Mouse (Mus musculus) heart, embryonic 15.5 days (tissue): ENCODE data around the gene Vps45. TPM values are rescaled to one million over a fixed set of nuclear protein-coding genes. Genes with fewer than 3 reads are reported as not detected.

Experiments
- ATAC-seq: fragments of 200-750 bp; cut with Nextera tagmentation; replicated peaks from 2 replicates; pipeline ENCODE4 v1.8.0; 2017; ENCODE audit warnings: low read depth, moderate TSS enrichment; ENCODE audit not compliant: insufficient number of reproducible peaks, insufficient read depth, low FRiP score
- H3K27ac ChIP-seq: fragments of 300-500 bp; sonication (generic); 2 replicates; pipeline ENCODE4 v1.5.1; 2015; ENCODE audit warnings: mild to moderate bottlenecking, inconsistent platforms
- H3K27me3 ChIP-seq: fragments of 300-500 bp; sonication (generic); 2 replicates; pipeline ENCODE4 v1.6.1; 2015; ENCODE audit warnings: inconsistent platforms
- H3K36me3 ChIP-seq: fragments of 300-500 bp; sonication (generic); 2 replicates; pipeline ENCODE4 v1.6.1; 2015; ENCODE audit warnings: mild to moderate bottlenecking, inconsistent platforms
- H3K4me1 ChIP-seq: fragments of 300-500 bp; sonication (generic); replicated peaks from 2 replicates; pipeline ENCODE4 v1.6.1; 2015; ENCODE audit warnings: inconsistent platforms
- H3K4me2 ChIP-seq: fragments of 300-500 bp; sonication (generic); 2 replicates; pipeline ENCODE4 v1.6.1; 2015; ENCODE audit warnings: inconsistent platforms, mild to moderate bottlenecking, moderate library complexity
- H3K4me3 ChIP-seq: fragments of 300-500 bp; sonication (generic); 2 replicates; pipeline ENCODE4 v1.5.1; 2015; ENCODE audit warnings: mild to moderate bottlenecking, inconsistent platforms
- H3K9ac ChIP-seq: fragments of 300-500 bp; sonication (generic); 2 replicates; pipeline ENCODE4 v1.6.1; 2015; ENCODE audit warnings: mild to moderate bottlenecking, inconsistent platforms
- H3K9me3 ChIP-seq: fragments of 300-500 bp; sonication (generic); replicated peaks from 2 replicates; pipeline ENCODE4 v1.6.1; 2016; ENCODE audit warnings: inconsistent platforms
- WGBS: fragments of 180-500 bp; shearing (Covaris S2); methylation state at CpG from one replicate; pipeline ENCODE4 v1.1.7; 2015; ENCODE audit warnings: mixed read lengths; 5-methylcytosine and 5-hydroxymethylcytosine counted together
- polyA plus RNA-seq: library from polyadenylated mRNA; unstranded; fragments of >200 nt; fragmentation: Nextera tagmentation; extraction: Ambion mirVana; gene quantifications from 2 replicates; pipeline ENCODE4 v1.2.1, GENCODE M21; 2015

The Vps45 gene
- 38.3 and 40.2 TPM in 2 replicates for polyA plus RNA-seq

DNA sequence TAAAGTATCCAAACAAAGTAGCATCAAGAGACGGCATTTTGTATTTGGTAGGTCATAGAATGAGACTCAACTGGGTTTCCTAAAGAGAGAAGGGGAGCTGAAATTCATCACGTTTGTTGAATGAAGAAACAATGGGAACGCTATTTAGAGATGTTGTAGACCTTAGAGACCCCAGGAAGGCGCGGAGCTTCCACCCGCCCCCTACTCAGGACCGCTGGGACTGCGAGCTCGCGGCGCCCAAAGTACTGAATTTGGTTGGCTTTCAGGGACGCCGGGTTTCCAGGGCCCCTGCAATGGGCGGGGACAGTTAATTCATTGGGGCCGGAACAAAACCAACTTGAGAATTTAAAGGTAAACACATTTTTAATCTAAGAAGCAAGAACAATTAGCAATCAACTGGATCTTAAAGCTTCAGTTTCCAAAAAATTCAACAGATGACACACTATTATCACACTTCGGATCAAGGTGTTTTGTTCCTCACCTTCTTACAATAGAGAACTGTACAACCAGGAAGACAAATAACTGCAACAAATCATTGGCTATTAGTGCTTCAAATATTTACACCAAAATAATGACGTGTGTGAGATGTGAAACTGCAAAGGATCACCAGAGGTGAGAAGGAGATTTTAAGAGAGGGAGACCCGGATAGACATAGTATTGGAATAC is at the start of gene Vps45:
Gene Vps45, minus strand, starts transcription at position 236 of the 666 bp plus-strand sequence.
- 1% methylated on average over 18 of the region's 18 CpGs for WGBS

GRCm38 (mm10) chr3:96106151-96106550 is 47.9 kb upstream of the Vps45 start:
- Histone ChIP-seq H3K4me2 (peak overlapping the region; percentile 76; the same call in 1 of the 2 replicates), H3K9me3 (no peaks in the 10 kb centered on the region), H3K36me3 (no peaks in the 10 kb centered on the region), H3K4me1 (peaks cover 28% of the 10 kb centered on the region), H3K27me3 (no peaks in the 10 kb centered on the region), H3K4me3 (no peak overlapping the region), H3K27ac (no peak overlapping the region), H3K9ac (no peak overlapping the region)
- 79% methylated on average over 4 of the region's 4 CpGs for WGBS
- ATAC-seq: no peak

More for the DNA sequence above, at the start of gene Vps45:
- Histone ChIP-seq H3K9ac (peak within 1 kb of the TSS; percentile 63), H3K27ac (peak within 1 kb of the TSS; percentile 83), H3K4me1 (peaks cover 12% of the 10 kb centered on the region; the same call in 1 of the 2 replicates), H3K4me2 (peak within 1 kb of the TSS; percentile 81), H3K27me3 (no peaks in the 10 kb centered on the region), H3K36me3 (peaks cover 6% of the 10 kb centered on the region; the same call in 1 of the 2 replicates), H3K4me3 (peak within 1 kb of the TSS; percentile 68), H3K9me3 (no peaks in the 10 kb centered on the region)
- peak; percentile 70; the same call in 1 of the 2 replicates for ATAC-seq

- no peak for ATAC-seq
- Histone ChIP-seq H3K27ac (peak overlapping the region; percentile 95), H3K9me3 (no peaks in the 10 kb centered on the region), H3K36me3 (no peaks in the 10 kb centered on the region), H3K4me2 (peak overlapping the region; percentile 76), H3K27me3 (no peaks in the 10 kb centered on the region), H3K4me1 (peaks cover 28% of the 10 kb centered on the region), H3K4me3 (peak overlapping the region; percentile 88), H3K9ac (peak overlapping the region; percentile 93)
- WGBS: 4% methylated on average over 10 of the region's 10 CpGs
These were observed 47.0 kb upstream of the Vps45 start for GRCm38 (mm10) chr3:96105232-96105747.

DNA sequence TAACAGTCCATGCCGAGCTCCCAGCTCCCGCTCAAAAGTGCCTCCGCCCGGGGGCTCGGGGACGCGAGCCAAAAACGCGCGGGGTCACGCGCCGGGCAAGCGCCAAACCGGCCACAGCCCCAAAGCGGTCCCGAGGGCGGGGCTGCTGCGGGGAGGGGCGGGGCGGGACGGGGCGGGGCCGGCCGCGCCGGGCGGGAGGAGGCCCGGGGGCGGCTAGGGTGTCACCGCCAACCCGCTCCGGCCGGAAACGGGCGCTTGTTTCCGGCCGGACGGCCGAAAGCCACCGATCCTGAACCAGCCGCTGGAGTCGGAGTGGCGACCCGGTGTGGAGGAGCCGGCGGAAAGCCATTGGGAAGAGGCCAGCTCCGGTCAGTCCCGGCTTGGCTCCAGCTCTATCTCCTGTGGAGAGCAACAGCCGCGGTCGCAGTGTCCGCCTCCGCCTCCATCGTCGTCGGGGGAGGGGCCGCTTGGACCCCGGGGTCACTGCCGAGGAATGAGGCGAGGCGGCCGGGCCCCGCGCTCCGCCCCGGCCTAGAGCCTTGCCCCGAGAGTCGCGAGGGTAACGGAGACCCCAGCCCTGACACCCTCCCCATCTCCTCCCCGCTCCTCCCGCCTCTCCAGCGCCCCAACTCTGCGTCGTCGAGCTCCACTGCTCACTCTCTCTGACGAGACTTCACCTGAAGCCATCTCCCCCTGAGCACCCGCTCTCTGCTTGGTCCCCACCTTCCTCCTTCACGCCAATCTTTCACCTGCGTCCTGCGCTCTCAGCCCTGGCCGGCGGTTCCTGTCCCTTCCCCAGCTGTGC is 46.2 kb upstream of the Vps45 start, which contains the start of gene Otud7b:
Gene Otud7b, plus strand, starts transcription at position 267 of the 805 bp plus-strand sequence.
- ATAC-seq: peak; percentile 94
- WGBS: under 1% methylated on average over 84 of the region's 84 CpGs

DNA sequence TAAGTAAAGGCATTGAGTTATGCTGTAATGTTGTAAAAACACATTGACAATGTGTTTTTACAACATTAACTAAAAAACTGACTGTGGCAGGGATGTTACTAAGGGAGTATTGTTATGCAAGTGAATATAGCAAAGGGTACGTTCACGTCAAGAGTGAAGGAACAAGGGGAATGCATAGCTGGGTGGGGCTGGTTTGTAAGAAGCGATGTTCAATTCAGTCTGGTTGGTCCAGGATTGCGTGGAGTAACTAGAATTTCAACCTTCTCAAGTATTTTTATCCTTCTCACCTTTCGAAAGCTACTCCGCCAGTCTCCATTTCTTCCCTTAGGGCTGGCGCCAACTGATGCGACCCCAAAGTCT is 45.6 kb upstream of the Vps45 start:
- Histone ChIP-seq H3K27ac (peak overlapping the region; percentile 95), H3K4me2 (peak overlapping the region; percentile 76), H3K27me3 (no peaks in the 10 kb centered on the region), H3K4me1 (peaks cover 29% of the 10 kb centered on the region), H3K36me3 (no peaks in the 10 kb centered on the region), H3K9me3 (no peaks in the 10 kb centered on the region), H3K9ac (peak overlapping the region; percentile 93), H3K4me3 (peak overlapping the region; percentile 88)
- ATAC-seq: no peak; the same call in 1 of the 2 replicates
- WGBS: 6% methylated on average over 8 of the region's 8 CpGs

More for the DNA sequence above, 46.2 kb upstream of the Vps45 start, which contains the start of gene Otud7b:
- Histone ChIP-seq H3K9me3 (no peaks in the 10 kb centered on the region), H3K27me3 (no peaks in the 10 kb centered on the region), H3K4me2 (peak within 1 kb of the TSS; percentile 76), H3K36me3 (no peaks in the 10 kb centered on the region), H3K27ac (peak within 1 kb of the TSS; percentile 95), H3K4me1 (peaks cover 28% of the 10 kb centered on the region), H3K4me3 (peak within 1 kb of the TSS; percentile 88), H3K9ac (peak within 1 kb of the TSS; percentile 93)

DNA sequence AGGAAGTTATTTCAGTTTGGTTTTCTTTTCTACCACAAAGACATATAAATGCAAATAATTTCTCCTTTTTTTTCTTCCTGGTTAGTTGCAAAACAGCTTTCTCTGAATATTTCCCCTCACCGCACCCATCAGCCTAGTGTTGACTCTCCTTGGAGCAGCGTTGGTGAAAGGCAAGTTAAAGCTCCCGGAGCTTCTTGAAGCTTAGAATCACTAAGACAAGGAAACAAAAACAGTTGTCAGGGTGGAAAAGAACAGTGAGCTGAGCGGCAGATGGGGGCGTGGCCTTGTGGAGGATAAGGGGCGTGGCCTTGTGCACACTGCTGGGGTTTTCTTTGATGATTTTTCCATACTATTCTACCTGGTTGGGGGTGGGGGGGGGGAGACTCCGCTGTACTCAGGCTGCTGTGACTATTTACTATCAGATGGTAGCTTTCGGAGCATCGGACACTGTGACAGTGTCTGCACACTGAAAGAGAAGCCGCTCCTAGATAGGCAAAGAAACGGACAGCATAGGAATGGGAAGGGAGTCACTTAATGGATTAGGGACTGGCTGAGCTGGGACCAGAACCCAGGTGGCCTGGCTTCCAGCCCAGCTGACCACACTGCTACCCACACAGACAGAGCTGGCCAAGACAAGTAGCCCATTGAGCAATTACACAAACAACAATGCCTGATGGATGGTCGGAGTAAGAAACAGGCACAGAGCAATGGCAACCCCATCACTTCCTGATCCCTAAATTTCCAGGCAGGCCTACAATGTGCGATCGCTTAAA is 44.0 kb upstream of the Vps45 start:
- Histone ChIP-seq H3K4me3 (peak overlapping the region; percentile 28), H3K27ac (no peak overlapping the region), H3K27me3 (no peaks in the 10 kb centered on the region), H3K36me3 (no peaks in the 10 kb centered on the region), H3K4me1 (peaks cover 37% of the 10 kb centered on the region), H3K9ac (no peak overlapping the region), H3K9me3 (no peaks in the 10 kb centered on the region), H3K4me2 (peak overlapping the region; percentile 62)
- 22% methylated on average over 14 of the region's 14 CpGs for WGBS
- no peak for ATAC-seq

GRCm38 (mm10) chr3:96098616-96099267 is 40.5 kb upstream of the Vps45 start:
- H3K4me2 ChIP-seq: no peak overlapping the region
- H3K27me3 ChIP-seq: no peaks in the 10 kb centered on the region
- no peak overlapping the region for H3K27ac ChIP-seq
- H3K4me1 ChIP-seq: peaks cover 28% of the 10 kb centered on the region
- no peak overlapping the region for H3K4me3 ChIP-seq
- no peak; the same call in 1 of the 2 replicates for ATAC-seq
- H3K9ac ChIP-seq: no peak overlapping the region
- WGBS: 32% methylated on average over 7 of the region's 7 CpGs
- no peaks in the 10 kb centered on the region for H3K9me3 ChIP-seq
- no peaks in the 10 kb centered on the region for H3K36me3 ChIP-seq

GRCm38 (mm10) chr3:96098168-96098567 is 39.9 kb upstream of the Vps45 start:
- Histone ChIP-seq H3K9ac (no peak overlapping the region), H3K9me3 (no peaks in the 10 kb centered on the region), H3K4me2 (no peak overlapping the region), H3K27me3 (no peaks in the 10 kb centered on the region), H3K4me3 (no peak overlapping the region), H3K27ac (no peak overlapping the region), H3K4me1 (peaks cover 29% of the 10 kb centered on the region), H3K36me3 (no peaks in the 10 kb centered on the region)
- 60% methylated on average over 4 of the region's 4 CpGs for WGBS
- ATAC-seq: no peak

DNA sequence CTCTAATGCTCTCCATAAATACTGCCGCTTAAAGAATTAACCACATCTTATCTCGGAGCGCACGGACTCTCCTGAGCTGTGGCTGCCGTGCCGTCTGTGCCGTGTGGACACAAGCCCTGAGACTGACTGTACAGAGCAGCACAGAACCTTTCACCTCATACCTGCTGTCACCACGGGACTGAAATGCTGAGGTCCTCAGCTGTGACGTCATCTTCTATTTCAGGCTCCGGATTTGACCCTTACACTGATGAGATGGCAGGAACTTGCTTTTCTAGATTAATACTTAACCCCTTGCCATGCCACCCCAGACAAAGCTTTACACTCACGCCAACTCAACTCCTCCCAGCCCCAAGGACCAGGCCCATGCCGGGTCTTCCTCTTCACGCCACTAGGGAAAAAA is 35.9 kb upstream of the Vps45 start:
- H3K4me3 ChIP-seq: peak overlapping the region; percentile 27
- H3K4me1 ChIP-seq: peaks cover 21% of the 10 kb centered on the region
- H3K27me3 ChIP-seq: no peaks in the 10 kb centered on the region
- H3K9ac ChIP-seq: no peak overlapping the region
- ATAC-seq: peak; percentile 87
- H3K27ac ChIP-seq: peak overlapping the region; percentile 4
- 22% methylated on average over 13 of the region's 13 CpGs for WGBS
- H3K4me2 ChIP-seq: peak overlapping the region; percentile 55
- no peaks in the 10 kb centered on the region for H3K9me3 ChIP-seq
- no peaks in the 10 kb centered on the region for H3K36me3 ChIP-seq

- peaks cover 15% of the 10 kb centered on the region for H3K4me1 ChIP-seq
- no peaks in the 10 kb centered on the region for H3K27me3 ChIP-seq
- no peak overlapping the region for H3K9ac ChIP-seq
- no peaks in the 10 kb centered on the region for H3K36me3 ChIP-seq
- H3K9me3 ChIP-seq: no peaks in the 10 kb centered on the region
- H3K27ac ChIP-seq: peak overlapping the region; percentile 4; the same call in 1 of the 2 replicates
- no peak for ATAC-seq
- WGBS: 40% methylated on average over 13 of the region's 13 CpGs
- peak overlapping the region; percentile 55 for H3K4me2 ChIP-seq
- H3K4me3 ChIP-seq: peak overlapping the region; percentile 27
These were observed 35.2 kb upstream of the Vps45 start for GRCm38 (mm10) chr3:96093509-96093908.
